Mouse (Mus musculus): ENCODE results near the gene Ube2b. TPM values are rescaled to one million over a fixed set of nuclear protein-coding genes. Genes with fewer than 3 reads are reported as not detected.
A peak's percentile ranks its signal among the peaks of the same experiment; 100 is the strongest.

Ube2b gene
- 195 and 261 TPM in 2 replicates for polyA plus RNA-seq (2012; rRNA removed)

DNA sequence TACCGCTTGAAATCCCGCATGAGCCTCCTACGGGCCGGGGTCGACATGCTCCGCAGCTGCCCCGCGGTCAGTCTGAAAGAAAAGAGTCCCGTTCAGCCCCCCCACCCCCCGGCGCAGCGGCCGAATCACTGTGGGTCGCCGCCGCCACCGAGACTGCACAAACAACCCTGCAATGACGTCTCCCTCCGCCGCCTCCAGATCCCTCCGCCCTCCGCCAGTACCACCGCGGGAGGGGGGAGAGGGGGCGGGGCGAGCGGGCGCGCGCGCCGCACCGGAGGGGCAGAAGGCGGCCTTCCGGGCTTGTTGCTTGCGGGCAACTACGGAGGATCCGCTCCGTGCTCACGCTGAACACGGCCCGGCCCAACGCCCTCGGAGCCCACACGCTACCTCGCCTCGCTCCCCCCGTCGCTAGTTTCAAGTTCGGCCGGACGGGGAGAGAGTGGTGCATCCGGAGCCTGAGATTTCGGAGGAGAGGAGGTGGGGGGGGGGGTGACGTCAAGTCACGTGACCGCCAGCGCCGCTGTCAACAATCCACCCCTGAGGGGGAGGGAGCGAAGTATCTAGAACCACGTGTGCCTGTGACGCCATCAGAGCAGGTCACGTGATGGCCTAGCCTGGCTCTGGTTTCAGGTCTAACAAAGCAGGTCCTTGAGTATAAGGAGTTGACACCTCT is at the start of gene Ube2b:
Gene Ube2b, minus strand, starts transcription at position 473 of the 673 bp plus-strand sequence.
- peak; percentile 32; the same call in 1 of the 2 replicates for TF ChIP-seq POLR2A (IDR thresholded peaks at IDR 0.05; ENCODE audit: borderline replicate concordance, extremely low read depth, insufficient read depth, insufficient read length, poor library complexity, severe bottlenecking)
- TF ChIP-seq CTCF (IDR thresholded peaks at IDR 0.05; ENCODE audit: borderline replicate concordance, extremely low read depth, insufficient read depth, insufficient read length): no peak
- peak; percentile 100 for DNase-seq (ENCODE audit: low read depth)

DNA sequence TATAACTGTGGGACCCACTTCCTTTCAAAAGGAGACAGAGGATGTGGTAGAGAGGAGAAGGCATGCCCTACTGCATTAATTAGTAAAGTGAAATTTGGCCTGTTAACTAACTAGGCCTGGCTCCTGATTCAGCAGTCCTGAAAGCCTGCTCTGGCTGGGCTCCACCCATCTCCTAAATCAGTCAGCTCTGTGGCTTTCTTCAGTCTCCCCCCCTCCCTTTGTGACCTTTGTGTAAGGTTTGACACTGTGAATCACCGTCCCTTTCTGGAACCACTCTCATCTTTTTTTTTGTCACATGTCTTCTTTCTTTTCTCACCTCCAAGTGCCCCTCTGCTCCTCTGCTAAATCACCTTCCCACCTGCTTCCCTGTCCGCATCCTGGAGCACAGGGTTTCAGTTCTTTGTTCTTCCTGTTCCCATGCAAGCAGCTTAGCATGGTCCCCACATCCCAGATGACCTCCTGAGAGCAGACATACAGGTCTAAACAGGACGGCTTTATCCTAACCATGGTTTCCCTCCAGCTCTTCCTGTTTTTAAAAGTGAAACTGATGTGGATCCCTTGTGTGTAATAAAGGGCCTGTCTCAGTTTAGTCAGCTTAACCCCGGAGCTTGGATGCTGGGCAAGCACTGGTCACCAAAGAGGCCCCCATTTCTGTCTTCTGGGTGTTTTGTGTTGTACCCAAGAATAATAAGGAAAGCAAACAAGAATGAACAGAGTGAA is 46.0 kb upstream of the Ube2b start:
- DNase-seq (ENCODE audit: low read depth): no peak
- TF ChIP-seq POLR2A (IDR thresholded peaks at IDR 0.05; ENCODE audit: borderline replicate concordance, extremely low read depth, insufficient read depth, insufficient read length, poor library complexity, severe bottlenecking) (no peak), CTCF (IDR thresholded peaks at IDR 0.05; ENCODE audit: borderline replicate concordance, extremely low read depth, insufficient read depth, insufficient read length) (no peak)

DNA sequence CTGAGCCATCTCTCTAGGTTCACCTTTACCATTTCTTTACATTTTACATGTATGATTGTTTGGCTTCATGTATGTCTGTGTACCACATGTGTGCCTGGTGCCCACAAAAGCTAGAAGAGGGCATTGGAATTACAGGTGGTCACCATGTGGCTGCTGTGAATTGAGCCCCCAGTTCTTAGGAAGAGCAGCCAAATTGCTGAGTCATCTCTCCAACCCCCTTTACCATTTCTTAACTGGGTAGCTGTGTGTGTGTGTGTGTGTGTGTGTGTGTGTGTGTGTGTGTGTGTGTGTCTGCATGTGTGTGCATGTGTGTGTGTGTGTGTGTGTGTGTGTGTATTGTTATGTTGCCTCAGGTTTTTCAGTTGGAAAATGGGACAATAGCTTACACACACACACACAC is 43.6 kb upstream of the Ube2b start:
- no peak for DNase-seq (ENCODE audit: low read depth)
- TF ChIP-seq CTCF (IDR thresholded peaks at IDR 0.05; ENCODE audit: borderline replicate concordance, extremely low read depth, insufficient read depth, insufficient read length) (no peak), POLR2A (IDR thresholded peaks at IDR 0.05; ENCODE audit: borderline replicate concordance, extremely low read depth, insufficient read depth, insufficient read length, poor library complexity, severe bottlenecking) (no peak)

DNA sequence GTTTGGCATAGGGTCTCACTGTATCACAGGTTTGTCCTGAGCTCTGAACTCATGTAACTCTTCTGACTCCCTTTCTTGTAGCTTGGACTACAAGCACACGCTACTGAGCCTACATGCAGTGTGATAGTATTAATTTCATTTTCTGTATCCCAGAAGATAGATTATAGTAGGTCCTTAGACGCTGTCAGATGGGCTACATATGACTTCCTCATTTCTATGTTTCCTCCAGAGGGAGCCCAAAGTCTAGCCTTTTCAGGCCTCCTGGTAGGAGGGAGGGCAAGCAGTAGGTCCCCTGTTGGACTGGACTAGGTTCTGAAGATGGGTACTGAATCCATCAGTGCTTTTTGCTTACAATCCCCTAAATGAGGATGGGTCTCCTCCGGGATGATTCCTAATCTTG is 42.7 kb upstream of the Ube2b start:
- DNase-seq (ENCODE audit: low read depth): no peak
- TF ChIP-seq CTCF (IDR thresholded peaks at IDR 0.05; ENCODE audit: borderline replicate concordance, extremely low read depth, insufficient read depth, insufficient read length) (no peak), POLR2A (IDR thresholded peaks at IDR 0.05; ENCODE audit: borderline replicate concordance, extremely low read depth, insufficient read depth, insufficient read length, poor library complexity, severe bottlenecking) (no peak)

DNA sequence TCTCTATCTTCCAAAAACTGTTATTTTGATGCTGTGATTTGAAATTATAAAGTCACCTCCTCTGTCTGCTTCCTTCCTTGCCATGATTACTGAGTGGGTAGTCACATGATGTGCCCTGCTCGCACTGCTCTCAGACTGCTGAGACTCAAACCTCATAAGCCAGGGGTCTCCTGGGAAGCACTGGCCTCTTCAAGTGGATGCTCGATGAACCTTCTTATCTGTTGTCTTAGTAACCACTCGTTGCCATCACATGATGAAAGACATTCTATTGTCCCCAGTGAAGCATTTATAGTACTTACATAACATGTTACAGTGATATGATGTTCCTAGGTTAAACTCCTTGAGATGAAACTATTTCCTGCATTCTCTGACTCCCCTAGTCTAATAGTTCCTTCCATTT is 37.1 kb upstream of the Ube2b start:
- TF ChIP-seq POLR2A (IDR thresholded peaks at IDR 0.05; ENCODE audit: borderline replicate concordance, extremely low read depth, insufficient read depth, insufficient read length, poor library complexity, severe bottlenecking): no peak
- DNase-seq (ENCODE audit: low read depth): peak; percentile 54

DNA sequence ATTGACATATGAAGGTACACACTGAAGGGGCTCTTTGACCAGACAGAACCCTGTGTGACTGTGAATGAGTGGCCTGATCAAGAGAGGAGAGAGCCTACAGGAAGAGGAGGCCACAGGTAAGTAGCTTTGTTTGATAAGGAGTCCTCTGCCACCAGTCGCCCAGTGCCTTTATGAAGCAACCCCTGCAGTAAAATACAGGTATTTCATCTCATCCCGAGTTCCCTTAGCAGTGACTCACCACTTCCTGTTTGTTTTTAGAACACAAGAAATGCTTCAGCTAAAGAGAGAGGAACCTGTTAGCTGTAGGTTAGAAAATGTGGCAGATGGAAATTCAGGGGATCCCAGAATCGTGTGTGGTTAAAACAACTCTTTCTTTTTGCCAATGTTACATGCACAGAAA is 35.3 kb upstream of the Ube2b start:
- DNase-seq (ENCODE audit: low read depth): no peak
- no peak for TF ChIP-seq CTCF (IDR thresholded peaks at IDR 0.05; ENCODE audit: borderline replicate concordance, extremely low read depth, insufficient read depth, insufficient read length)
- no peak for TF ChIP-seq POLR2A (IDR thresholded peaks at IDR 0.05; ENCODE audit: borderline replicate concordance, extremely low read depth, insufficient read depth, insufficient read length, poor library complexity, severe bottlenecking)

DNA sequence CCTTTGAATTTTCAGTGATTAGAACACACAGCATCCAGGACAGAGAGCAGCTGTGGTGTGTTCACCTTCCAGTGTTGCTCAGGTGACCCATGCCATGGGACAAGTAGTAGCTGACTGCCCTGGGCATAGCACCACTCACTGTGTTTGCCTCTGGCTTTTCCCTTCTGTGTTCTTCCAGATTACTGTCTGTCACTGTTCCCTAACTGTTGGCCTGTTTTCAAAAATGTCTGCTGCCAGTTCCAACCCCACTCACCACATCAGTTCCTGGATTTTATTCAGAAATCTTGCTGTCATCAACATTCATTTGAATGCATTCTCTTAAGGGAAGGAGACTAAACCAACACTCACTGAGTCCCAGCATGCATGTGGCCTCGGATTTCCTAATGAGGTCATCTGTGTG is 33.4 kb upstream of the Ube2b start:
- peak; percentile 30 for DNase-seq (ENCODE audit: low read depth)

DNA sequence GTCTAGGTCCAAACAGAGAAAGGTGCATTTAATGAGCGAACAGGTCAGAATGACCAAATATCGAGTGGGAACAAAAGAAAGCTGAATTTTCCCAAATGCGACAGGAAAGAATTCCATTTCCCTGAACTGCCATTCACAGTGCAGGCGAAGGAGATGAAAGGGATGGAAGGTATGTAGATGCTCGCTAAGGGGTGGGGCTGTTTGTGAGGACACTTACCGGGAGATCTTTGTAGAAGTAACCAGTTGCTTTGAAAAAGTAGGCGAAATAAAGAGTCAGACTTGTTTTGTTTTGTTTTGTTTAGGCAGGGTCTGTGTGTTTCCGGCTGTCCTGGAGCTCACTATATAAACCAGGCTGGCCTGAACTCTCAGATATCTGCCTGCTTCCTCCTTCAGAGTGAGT is 31.8 kb upstream of the Ube2b start:
- no peak for TF ChIP-seq POLR2A (IDR thresholded peaks at IDR 0.05; ENCODE audit: borderline replicate concordance, extremely low read depth, insufficient read depth, insufficient read length, poor library complexity, severe bottlenecking)
- no peak for TF ChIP-seq CTCF (IDR thresholded peaks at IDR 0.05; ENCODE audit: borderline replicate concordance, extremely low read depth, insufficient read depth, insufficient read length)
- DNase-seq (ENCODE audit: low read depth): no peak

More for the DNA sequence above, 33.4 kb upstream of the Ube2b start:
- TF ChIP-seq CTCF (IDR thresholded peaks at IDR 0.05; ENCODE audit: borderline replicate concordance, extremely low read depth, insufficient read depth, insufficient read length) (no peak), POLR2A (IDR thresholded peaks at IDR 0.05; ENCODE audit: borderline replicate concordance, extremely low read depth, insufficient read depth, insufficient read length, poor library complexity, severe bottlenecking) (no peak)

DNA sequence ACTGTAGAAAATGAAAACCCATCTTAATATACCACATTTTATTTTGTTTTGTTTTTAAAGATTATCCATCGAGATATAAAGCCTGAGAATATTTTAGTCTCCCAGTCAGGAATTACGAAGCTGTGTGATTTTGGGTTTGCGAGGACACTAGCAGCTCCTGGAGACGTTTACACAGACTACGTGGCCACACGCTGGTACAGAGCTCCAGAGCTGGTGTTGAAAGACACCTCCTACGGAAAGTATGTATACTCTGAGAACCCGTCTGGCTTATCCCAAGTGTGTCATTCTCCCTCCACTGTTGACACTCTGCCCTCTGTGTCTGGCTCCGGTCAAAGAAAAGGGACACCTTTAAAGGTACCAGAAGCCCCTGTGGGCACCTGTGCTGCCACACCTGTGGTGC is 17.7 kb upstream of the Ube2b start:
- DNase-seq (ENCODE audit: low read depth): no peak
- no peak for TF ChIP-seq CTCF (IDR thresholded peaks at IDR 0.05; ENCODE audit: borderline replicate concordance, extremely low read depth, insufficient read depth, insufficient read length)
- no peak for TF ChIP-seq POLR2A (IDR thresholded peaks at IDR 0.05; ENCODE audit: borderline replicate concordance, extremely low read depth, insufficient read depth, insufficient read length, poor library complexity, severe bottlenecking)

DNA sequence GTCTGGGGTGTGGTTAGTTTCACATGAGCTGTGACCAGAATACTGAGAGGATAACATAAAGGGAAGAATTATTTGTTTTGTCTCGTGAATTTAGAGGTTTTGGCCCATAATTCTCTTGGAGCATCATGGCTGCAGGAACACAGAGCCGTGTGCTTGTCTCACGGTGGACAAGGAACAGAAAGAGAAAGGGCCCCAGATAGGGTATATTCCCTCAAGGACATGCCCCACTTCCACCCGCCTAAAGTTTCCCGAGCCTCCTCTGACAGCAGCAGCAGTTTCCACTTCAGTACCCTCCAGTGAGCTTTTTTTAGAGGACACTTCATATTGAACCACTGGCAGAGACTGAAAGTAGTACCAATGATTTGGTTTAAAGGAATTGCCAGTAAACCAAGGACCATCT is 11.0 kb upstream of the Ube2b start:
- no peak for DNase-seq (ENCODE audit: low read depth)
- TF ChIP-seq CTCF (IDR thresholded peaks at IDR 0.05; ENCODE audit: borderline replicate concordance, extremely low read depth, insufficient read depth, insufficient read length) (no peak), POLR2A (IDR thresholded peaks at IDR 0.05; ENCODE audit: borderline replicate concordance, extremely low read depth, insufficient read depth, insufficient read length, poor library complexity, severe bottlenecking) (no peak)

DNA sequence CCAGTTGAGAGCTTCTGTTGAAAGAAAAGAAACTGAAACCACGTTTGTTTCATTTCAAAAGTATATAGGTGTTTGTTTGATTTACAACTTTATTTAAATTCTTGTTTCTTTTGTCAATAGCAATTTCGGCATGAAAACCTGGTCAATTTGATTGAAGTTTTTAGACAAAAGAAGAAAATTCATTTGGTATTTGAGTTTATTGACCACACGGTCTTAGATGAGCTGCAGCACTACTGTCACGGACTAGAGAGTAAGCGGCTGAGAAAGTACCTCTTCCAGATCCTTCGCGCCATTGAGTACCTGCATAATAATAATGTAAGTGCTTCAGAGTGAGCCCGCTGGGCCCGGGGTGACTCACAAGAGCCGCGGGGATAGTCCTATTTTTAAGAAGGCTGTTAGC is 10.4 kb upstream of the Ube2b start:
- no peak for DNase-seq (ENCODE audit: low read depth)
- no peak for TF ChIP-seq POLR2A (IDR thresholded peaks at IDR 0.05; ENCODE audit: borderline replicate concordance, extremely low read depth, insufficient read depth, insufficient read length, poor library complexity, severe bottlenecking)
- no peak for TF ChIP-seq CTCF (IDR thresholded peaks at IDR 0.05; ENCODE audit: borderline replicate concordance, extremely low read depth, insufficient read depth, insufficient read length)

DNA sequence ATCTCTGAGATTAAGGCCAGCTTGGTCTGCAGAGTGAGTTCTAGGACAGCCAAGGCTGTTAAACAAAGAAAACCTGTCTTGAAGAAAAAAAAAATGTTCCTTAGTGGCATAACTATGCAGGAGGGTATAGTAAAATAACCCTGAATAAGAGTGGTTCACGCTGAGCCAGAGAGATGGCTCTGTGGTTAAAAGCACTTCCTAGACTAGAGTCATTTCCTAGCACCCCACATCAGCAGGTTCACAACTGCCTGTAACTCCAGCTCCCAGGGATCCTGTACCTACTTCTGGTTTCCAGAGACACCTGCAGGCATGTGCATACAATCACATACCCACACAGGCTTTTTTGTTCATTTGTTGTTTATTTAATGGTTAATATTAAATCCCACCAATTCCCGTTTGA is 5.0 kb upstream of the Ube2b start:
- no peak for DNase-seq (ENCODE audit: low read depth)
- TF ChIP-seq CTCF (IDR thresholded peaks at IDR 0.05; ENCODE audit: borderline replicate concordance, extremely low read depth, insufficient read depth, insufficient read length): no peak
- TF ChIP-seq POLR2A (IDR thresholded peaks at IDR 0.05; ENCODE audit: borderline replicate concordance, extremely low read depth, insufficient read depth, insufficient read length, poor library complexity, severe bottlenecking): no peak

All from brain, embryonic 14.5 days (tissue).